Mouse (Mus musculus) heart, embryonic 16.5 days (tissue): ENCODE results near the gene Rbm4. TPM values are rescaled to one million over a fixed set of nuclear protein-coding genes. Genes with fewer than 3 reads are reported as not detected.

Source experiments
- ATAC-seq: fragments of 200-750 bp; cut with Nextera tagmentation; replicated peaks from 2 replicates; pipeline ENCODE4 v1.8.0; 2017; ENCODE audit warnings: moderate number of reproducible peaks; ENCODE audit not compliant: insufficient read depth, low FRiP score; ENCODE audit errors: extremely low read depth
- H3K27ac ChIP-seq: fragments of 300-500 bp; sonication (generic); 2 replicates; pipeline ENCODE4 v1.5.1; 2014; ENCODE audit warnings: mild to moderate bottlenecking, low read length, control low read depth, moderate library complexity
- H3K27me3 ChIP-seq: fragments of 300-500 bp; sonication (generic); 2 replicates; pipeline ENCODE4 v1.6.1; 2014; ENCODE audit warnings: low read length, mixed read lengths; ENCODE audit not compliant: control insufficient read depth, insufficient read depth
- H3K36me3 ChIP-seq: fragments of 300-500 bp; sonication (generic); 2 replicates; pipeline ENCODE4 v1.6.1; 2014; ENCODE audit not compliant: control insufficient read depth, insufficient read depth
- H3K4me1 ChIP-seq: fragments of 300-500 bp; sonication (generic); 2 replicates; pipeline ENCODE4 v1.6.1; 2014; ENCODE audit warnings: low read length, mixed read lengths; ENCODE audit not compliant: control insufficient read depth, insufficient read depth
- H3K4me2 ChIP-seq: fragments of 300-500 bp; sonication (generic); 2 replicates; pipeline ENCODE4 v1.6.1; 2014; ENCODE audit warnings: low read depth, mild to moderate bottlenecking, control low read depth, low read length
- H3K4me3 ChIP-seq: fragments of 300-500 bp; sonication (generic); 2 replicates; pipeline ENCODE4 v1.5.1; 2014; ENCODE audit warnings: mild to moderate bottlenecking, control low read depth, low read length
- H3K9ac ChIP-seq: fragments of 300-500 bp; sonication (generic); 2 replicates; pipeline ENCODE4 v1.6.1; 2014; ENCODE audit warnings: low read length, control low read depth
- H3K9me3 ChIP-seq: fragments of 300-500 bp; sonication (generic); replicated peaks from 2 replicates; pipeline ENCODE4 v1.6.1; 2016; ENCODE audit warnings: low read length; ENCODE audit not compliant: control insufficient read depth
- WGBS: fragments of 180-500 bp; shearing (Covaris S2); extraction: QIAGEN DNeasy Blood & Tissue Kit; methylation state at CpG from one replicate; pipeline ENCODE4 v1.1.7; 2014; 5-methylcytosine and 5-hydroxymethylcytosine counted together
- polyA plus RNA-seq: library from polyadenylated mRNA; unstranded; fragments of >200 nt; fragmentation: Nextera tagmentation; extraction: Ambion mirVana; gene quantifications from 2 replicates; pipeline ENCODE4 v1.2.1, GENCODE M21; 2015

Rbm4 gene
- polyA plus RNA-seq, 1 experiment from 2014 or later, result 58.7 TPM

GRCm38 (mm10) chr19:4739762-4740161 is 53.9 kb downstream of the Rbm4 start:
- 76% methylated on average over 5 of the region's 5 CpGs for WGBS
- Histone ChIP-seq H3K9ac (no peak overlapping the region), H3K36me3 (no peaks in the 10 kb centered on the region)

GRCm38 (mm10) chr19:4739053-4739452 is 54.6 kb downstream of the Rbm4 start:
- WGBS, result 91% methylated on average over 11 of the region's 11 CpGs
- Histone ChIP-seq H3K9ac (no peak overlapping the region), H3K27me3 (no peaks in the 10 kb centered on the region), H3K4me1 (no peaks in the 10 kb centered on the region), H3K27ac (no peak overlapping the region), H3K9me3 (no peaks in the 10 kb centered on the region), H3K36me3 (no peaks in the 10 kb centered on the region), H3K4me3 (no peak overlapping the region), H3K4me2 (no peak overlapping the region)
- no peak for ATAC-seq

More at GRCm38 (mm10) chr19:4739762-4740161, 53.9 kb downstream of the Rbm4 start:
- no peak for ATAC-seq
- no peak overlapping the region for H3K4me3 ChIP-seq
- H3K9me3 ChIP-seq, result no peaks in the 10 kb centered on the region
- no peaks in the 10 kb centered on the region for H3K27me3 ChIP-seq
- H3K4me1 ChIP-seq, result no peaks in the 10 kb centered on the region
- H3K27ac ChIP-seq, result no peak overlapping the region
- no peak overlapping the region for H3K4me2 ChIP-seq

GRCm38 (mm10) chr19:4737866-4738265 is 55.8 kb downstream of the Rbm4 start:
- Histone ChIP-seq H3K9ac (no peak overlapping the region), H3K36me3 (no peaks in the 10 kb centered on the region), H3K9me3 (no peaks in the 10 kb centered on the region), H3K27ac (no peak overlapping the region), H3K27me3 (no peaks in the 10 kb centered on the region), H3K4me1 (no peaks in the 10 kb centered on the region), H3K4me3 (no peak overlapping the region), H3K4me2 (no peak overlapping the region)
- no peak for ATAC-seq
- 70% methylated on average over 13 of the region's 13 CpGs for WGBS

Other genes with a start within 250 kb of the Rbm4 start
- 1.8 and 3.2 TPM in 2 replicates for gene Lrfn4, start 178.2 kb downstream of the Rbm4 start, polyA plus RNA-seq
- 38.4 and 41.2 TPM in 2 replicates for gene Rce1, start 168.3 kb downstream of the Rbm4 start, polyA plus RNA-seq
- gene Gm960, start 95.2 kb downstream of the Rbm4 start, polyA plus RNA-seq, result 0.62 and 0.66 TPM in 2 replicates
- gene Sptbn2, start 82.7 kb downstream of the Rbm4 start, polyA plus RNA-seq, result 0.14 and 0.31 TPM in 2 replicates
- 34.1 and 38.0 TPM in 2 replicates for gene Rbm4b, start 37.4 kb downstream of the Rbm4 start, polyA plus RNA-seq
- 16.2 and 23.9 TPM in 2 replicates for gene Gm21992, start 17.7 kb upstream of the Rbm4 start, polyA plus RNA-seq
- 54.0 and 55.3 TPM in 2 replicates for gene Rbm14, start 17.7 kb upstream of the Rbm4 start, polyA plus RNA-seq
- 39.4 and 40.5 TPM in 2 replicates for gene Ccs, start 45.4 kb upstream of the Rbm4 start, polyA plus RNA-seq
- gene Ccdc87, start 45.5 kb upstream of the Rbm4 start, polyA plus RNA-seq, result 0.14 and 0.16 TPM in 2 replicates
- 35.0 and 42.0 TPM in 2 replicates for gene Ctsf, start 61.2 kb upstream of the Rbm4 start, polyA plus RNA-seq
- 5.2 and 10.7 TPM in 2 replicates for gene Actn3, start 84.0 kb upstream of the Rbm4 start, polyA plus RNA-seq
- gene Zdhhc24, start 84.8 kb upstream of the Rbm4 start, polyA plus RNA-seq, result 9.1 and 10.5 TPM in 2 replicates
- 1.8 and 2.8 TPM in 2 replicates for gene Bbs1, start 112.7 kb upstream of the Rbm4 start, polyA plus RNA-seq
- gene Dpp3, start 134.4 kb upstream of the Rbm4 start, polyA plus RNA-seq, result 73.6 and 77.9 TPM in 2 replicates
- gene Peli3, start 149.2 kb upstream of the Rbm4 start, polyA plus RNA-seq, result 0.51 and 0.85 TPM in 2 replicates
- gene Mrpl11, start 168.2 kb upstream of the Rbm4 start, polyA plus RNA-seq, result 88.9 and 94.5 TPM in 2 replicates
- gene Npas4, start 196.4 kb upstream of the Rbm4 start, polyA plus RNA-seq, result 0.09 and 0.10 TPM in 2 replicates
- 12.6 and 13.8 TPM in 2 replicates for gene Slc29a2, start 230.0 kb upstream of the Rbm4 start, polyA plus RNA-seq
- gene B4gat1, start 244.9 kb upstream of the Rbm4 start, polyA plus RNA-seq, result 43.4 and 43.5 TPM in 2 replicates
- 2.6 and 2.7 TPM in 2 replicates for gene AC124502.3, start 245.0 kb upstream of the Rbm4 start, polyA plus RNA-seq
- 29.7 and 29.9 TPM in 2 replicates for gene Brms1, start 247.5 kb upstream of the Rbm4 start, polyA plus RNA-seq